Mouse (Mus musculus) erythroblast, embryonic 14.5 days (primary cell): ENCODE measurements around the gene Cpa1.

Source experiments
- GATA1 ChIP-seq: IDR thresholded peaks from 2 replicates; pipeline ENCODE4 v1.6.1; 2012; ENCODE audit warnings: low read length, inconsistent platforms, mixed read lengths
- TAL1 ChIP-seq: IDR thresholded peaks from 3 replicates; pipeline ENCODE4 v1.6.1; 2012; ENCODE audit warnings: low read length, inconsistent platforms, mixed read lengths

- no peak for TF ChIP-seq TAL1
- TF ChIP-seq GATA1: no peak
Observed at GRCm38 (mm10) chr6:30620994-30621393, 18.0 kb upstream of the Cpa1 start.
